Mouse (Mus musculus): ENCODE data around the gene Lyl1. TPM values are rescaled to one million over a fixed set of nuclear protein-coding genes. Genes with fewer than 3 reads are reported as not detected.

Gene Lyl1
- polyA plus RNA-seq, 1 experiment from 2014 or later, result 4.4 TPM

DNA sequence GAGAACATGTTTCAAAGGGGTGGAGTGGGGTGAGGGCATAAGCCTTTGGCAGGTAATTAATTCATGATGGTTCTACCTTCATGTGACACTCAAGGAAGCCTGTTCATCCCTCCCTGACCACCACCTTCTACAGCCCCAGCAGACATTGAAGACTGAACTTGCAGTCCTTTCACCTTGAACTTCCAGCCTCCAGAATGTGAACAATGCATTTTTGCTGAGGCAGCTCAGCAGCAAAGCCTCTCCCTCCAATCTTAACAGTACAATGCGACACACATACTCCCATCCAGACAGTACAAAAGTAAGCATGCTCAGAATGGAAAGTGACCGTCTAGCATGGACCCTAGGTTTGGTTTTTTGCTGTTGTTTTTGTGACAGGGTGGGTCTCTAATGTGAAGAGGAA lies 19.8 kb upstream of the Lyl1 start:
- peaks cover 18% of the 10 kb centered on the region for H3K36me3 ChIP-seq

DNA sequence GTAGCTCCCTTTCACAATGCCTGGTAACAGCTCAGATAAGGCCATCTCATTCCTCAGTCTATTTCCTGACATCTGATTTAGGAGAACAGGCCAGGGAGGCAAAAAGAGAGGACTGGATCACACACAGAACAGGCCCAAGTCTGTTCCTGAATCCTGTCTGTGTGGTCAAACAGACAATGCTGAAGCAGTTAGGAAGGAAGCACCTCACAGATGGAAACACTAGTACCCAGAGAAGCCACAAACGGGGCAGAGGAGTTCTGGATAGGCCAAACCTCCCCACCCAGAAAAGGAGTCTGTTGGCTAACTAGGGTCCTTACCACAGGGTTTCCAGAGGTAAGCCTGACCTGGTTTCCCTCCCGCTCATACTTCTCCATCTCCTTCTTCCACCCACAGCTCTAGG lies 19.0 kb upstream of the Lyl1 start:
- Histone ChIP-seq H3K27ac (no peak overlapping the region), H3K27me3 (replicated peaks) (no peaks in the 10 kb centered on the region), H3K4me2 (replicated peaks) (no peak overlapping the region), H3K9me3 (no peaks in the 10 kb centered on the region), H3K4me1 (peaks cover 29% of the 10 kb centered on the region), H3K36me3 (peaks cover 12% of the 10 kb centered on the region), H3K4me3 (no peak overlapping the region), H3K9ac (0 out of 2 replicates have a peak overlapping the region, but pooled peaks have one; percentile 8)
- WGBS, result 93% methylated on average over 2 of the region's 2 CpGs
- ATAC-seq (ENCODE audit: low FRiP score, low read depth), result no peak

More for the DNA sequence above, 19.8 kb upstream of the Lyl1 start:
- Histone ChIP-seq H3K27me3 (replicated peaks) (no peaks in the 10 kb centered on the region), H3K27ac (no peak overlapping the region), H3K4me2 (replicated peaks) (no peak overlapping the region), H3K4me1 (peaks cover 25% of the 10 kb centered on the region), H3K4me3 (no peak overlapping the region), H3K9me3 (no peaks in the 10 kb centered on the region), H3K9ac (no peak overlapping the region)
- 91% methylated on average over 2 of the region's 2 CpGs for WGBS
- no peak for ATAC-seq (ENCODE audit: low FRiP score, low read depth)

DNA sequence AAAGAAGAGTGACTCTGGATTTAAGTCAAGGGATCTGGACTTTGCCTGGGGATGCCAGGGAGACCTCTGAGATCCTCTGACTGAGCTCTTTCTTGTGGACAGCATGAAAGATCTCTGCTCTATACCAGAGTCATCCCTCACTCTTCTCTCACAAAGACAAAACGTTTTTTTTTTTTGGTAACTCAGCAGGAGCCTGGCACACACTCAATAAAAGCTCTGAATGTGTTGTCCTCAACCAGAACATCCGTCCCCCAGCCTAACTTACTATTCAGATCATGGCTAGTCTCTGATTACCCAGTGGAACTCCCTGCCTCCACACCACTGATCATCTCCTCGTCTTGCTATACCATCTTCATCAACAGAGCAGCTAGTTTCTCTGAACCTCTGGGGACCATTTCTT lies 16.7 kb upstream of the Lyl1 start:
- no peak overlapping the region for H3K27ac ChIP-seq
- peak overlapping the region; percentile 89; the same call in 1 of the 2 replicates for H3K4me2 ChIP-seq (replicated peaks)
- no peak for ATAC-seq (ENCODE audit: low FRiP score, low read depth)
- no peak overlapping the region for H3K9ac ChIP-seq
- peaks cover 10% of the 10 kb centered on the region for H3K36me3 ChIP-seq
- H3K4me3 ChIP-seq, result no peak overlapping the region
- H3K9me3 ChIP-seq, result no peaks in the 10 kb centered on the region
- H3K4me1 ChIP-seq, result peaks cover 38% of the 10 kb centered on the region
- no peaks in the 10 kb centered on the region for H3K27me3 ChIP-seq (replicated peaks)
- 23% methylated on average over 3 of the region's 3 CpGs for WGBS

DNA sequence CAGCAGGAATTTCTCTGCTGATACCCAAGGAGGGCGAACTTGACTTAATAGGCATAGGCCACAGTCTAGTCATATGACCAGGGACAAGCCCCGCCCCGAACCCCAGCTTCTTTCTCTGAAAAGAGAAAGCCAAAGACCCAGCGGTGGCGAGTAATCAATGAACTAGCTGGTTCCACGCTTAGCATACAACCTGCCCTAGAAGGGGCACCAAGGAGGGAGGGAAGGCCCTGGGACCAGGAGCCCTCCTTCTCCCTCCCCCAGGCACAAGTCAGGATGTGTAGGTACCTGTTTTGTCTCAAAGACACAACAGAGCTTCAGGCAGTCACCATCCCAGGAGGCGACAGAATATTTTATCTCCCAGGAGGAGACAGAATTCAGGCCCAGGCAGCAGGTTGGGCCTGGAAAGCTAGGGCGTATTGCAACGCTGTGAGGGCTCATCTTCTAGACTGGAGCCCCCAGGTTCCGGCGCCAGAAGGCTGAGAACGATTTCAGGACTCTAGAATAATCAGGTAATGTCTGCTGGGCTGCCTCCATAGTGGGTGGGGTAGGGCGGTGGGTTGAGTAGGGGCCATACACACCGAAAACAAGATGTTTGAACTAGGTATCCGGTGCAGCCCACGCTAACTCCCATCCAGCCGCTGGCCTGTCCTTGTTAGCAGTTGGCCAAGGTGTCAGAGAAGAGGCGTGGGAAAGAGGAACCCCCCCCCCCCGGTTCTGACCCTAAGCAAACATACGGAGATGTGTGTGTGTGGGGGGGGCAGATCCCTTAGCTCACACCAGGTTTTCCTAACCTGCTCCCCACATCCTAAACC lies 14.9 kb upstream of the Lyl1 start, which contains the start of gene Trmt1:
Gene Trmt1 (plus strand): TSS at position 117 of the 812 bp plus-strand sequence.
- 0 out of 2 replicates have a peak within 1 kb of the TSS, but pooled peaks have one; percentile 90 for H3K27ac ChIP-seq
- no peaks in the 10 kb centered on the region for H3K27me3 ChIP-seq (replicated peaks)
- WGBS, result 9% methylated on average over 20 of the region's 20 CpGs
- H3K4me3 ChIP-seq, result peak within 1 kb of the TSS; percentile 100
- H3K9me3 ChIP-seq, result no peaks in the 10 kb centered on the region
- peak within 1 kb of the TSS; percentile 99 for H3K9ac ChIP-seq
- peaks cover 46% of the 10 kb centered on the region for H3K4me1 ChIP-seq
- 0 out of 2 replicates have a peak, but pooled peaks have one; percentile 9 for ATAC-seq (ENCODE audit: low FRiP score, low read depth)
- peaks cover 15% of the 10 kb centered on the region for H3K36me3 ChIP-seq
- H3K4me2 ChIP-seq (replicated peaks), result peak within 1 kb of the TSS; percentile 89

DNA sequence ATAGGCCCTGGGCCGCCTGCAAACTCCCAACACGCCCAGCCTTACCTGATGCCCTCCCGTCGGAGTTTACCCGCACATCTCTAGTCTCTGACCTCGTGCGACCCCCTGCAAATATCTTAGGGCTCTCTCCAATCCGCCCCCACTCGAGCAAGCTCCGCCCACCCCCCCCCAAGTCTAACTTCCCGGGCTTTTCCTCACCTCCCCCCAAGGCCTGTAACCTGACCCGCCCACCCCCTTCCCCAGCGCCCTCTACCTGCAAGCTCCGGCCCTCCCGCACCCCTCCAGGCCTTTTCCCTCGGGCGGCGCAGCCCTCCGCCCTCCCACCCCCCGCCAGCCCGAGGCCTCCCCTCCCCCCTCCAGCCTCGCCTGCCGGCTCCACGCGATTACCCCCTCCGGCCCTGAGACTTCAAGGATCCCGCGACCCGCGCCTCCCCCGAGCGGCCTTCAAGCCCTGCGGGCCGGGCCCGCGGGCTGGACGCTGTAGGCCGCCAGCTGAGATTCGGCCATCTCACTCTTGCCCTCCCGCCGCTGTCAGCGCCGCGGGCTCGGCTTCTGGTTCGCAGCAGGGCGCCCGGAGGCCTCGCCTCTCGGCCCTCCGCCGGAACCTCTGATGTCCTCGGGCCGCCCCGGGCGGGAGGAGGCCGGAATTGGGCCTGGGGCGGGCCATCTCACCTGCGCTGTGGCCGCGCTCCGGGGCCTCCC lies 14.1 kb upstream of the Lyl1 start:
- H3K27me3 ChIP-seq (replicated peaks), result no peaks in the 10 kb centered on the region
- peak overlapping the region; percentile 89 for H3K4me2 ChIP-seq (replicated peaks)
- no peaks in the 10 kb centered on the region for H3K9me3 ChIP-seq
- H3K9ac ChIP-seq, result peak overlapping the region; percentile 99
- peaks cover 46% of the 10 kb centered on the region for H3K4me1 ChIP-seq
- peak; percentile 49 for ATAC-seq (ENCODE audit: low FRiP score, low read depth)
- H3K4me3 ChIP-seq, result peak overlapping the region; percentile 100
- peak overlapping the region; percentile 90 for H3K27ac ChIP-seq
- under 1% methylated on average over 59 of the region's 62 CpGs for WGBS
- peaks cover 18% of the 10 kb centered on the region for H3K36me3 ChIP-seq

DNA sequence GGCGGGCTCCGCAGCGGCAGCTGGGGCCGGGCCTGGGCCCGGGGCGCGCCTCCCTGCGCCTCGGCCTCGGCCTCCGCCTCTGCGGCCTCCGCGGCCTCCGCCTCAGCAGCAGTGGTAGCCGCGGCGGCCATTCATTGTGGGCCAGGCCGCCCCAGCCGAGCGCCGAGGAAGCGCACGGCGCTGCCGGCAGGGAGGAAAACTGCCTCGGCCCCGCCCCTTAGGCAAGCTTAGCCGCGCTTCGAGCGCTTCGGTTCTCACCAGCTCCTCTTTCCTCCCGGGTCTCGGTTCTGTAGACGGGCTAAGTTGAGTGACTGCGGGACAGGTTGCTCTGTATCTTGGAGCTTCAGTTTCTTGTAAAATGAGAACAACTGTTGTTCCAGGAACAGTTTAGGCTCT lies 13.6 kb upstream of the Lyl1 start, which contains the start of gene Nacc1:
Gene Nacc1 (minus strand): TSS at position 158 of the 396 bp plus-strand sequence.
- Histone ChIP-seq H3K36me3 (peaks cover 18% of the 10 kb centered on the region), H3K9me3 (no peaks in the 10 kb centered on the region), H3K4me2 (replicated peaks) (peak within 1 kb of the TSS; percentile 89), H3K4me1 (peaks cover 46% of the 10 kb centered on the region), H3K9ac (peak within 1 kb of the TSS; percentile 99), H3K27me3 (replicated peaks) (no peaks in the 10 kb centered on the region), H3K27ac (peak within 1 kb of the TSS; percentile 90), H3K4me3 (peak within 1 kb of the TSS; percentile 100)
- peak; percentile 82 for ATAC-seq (ENCODE audit: low FRiP score, low read depth)
- WGBS, result under 1% methylated on average over 35 of the region's 37 CpGs

DNA sequence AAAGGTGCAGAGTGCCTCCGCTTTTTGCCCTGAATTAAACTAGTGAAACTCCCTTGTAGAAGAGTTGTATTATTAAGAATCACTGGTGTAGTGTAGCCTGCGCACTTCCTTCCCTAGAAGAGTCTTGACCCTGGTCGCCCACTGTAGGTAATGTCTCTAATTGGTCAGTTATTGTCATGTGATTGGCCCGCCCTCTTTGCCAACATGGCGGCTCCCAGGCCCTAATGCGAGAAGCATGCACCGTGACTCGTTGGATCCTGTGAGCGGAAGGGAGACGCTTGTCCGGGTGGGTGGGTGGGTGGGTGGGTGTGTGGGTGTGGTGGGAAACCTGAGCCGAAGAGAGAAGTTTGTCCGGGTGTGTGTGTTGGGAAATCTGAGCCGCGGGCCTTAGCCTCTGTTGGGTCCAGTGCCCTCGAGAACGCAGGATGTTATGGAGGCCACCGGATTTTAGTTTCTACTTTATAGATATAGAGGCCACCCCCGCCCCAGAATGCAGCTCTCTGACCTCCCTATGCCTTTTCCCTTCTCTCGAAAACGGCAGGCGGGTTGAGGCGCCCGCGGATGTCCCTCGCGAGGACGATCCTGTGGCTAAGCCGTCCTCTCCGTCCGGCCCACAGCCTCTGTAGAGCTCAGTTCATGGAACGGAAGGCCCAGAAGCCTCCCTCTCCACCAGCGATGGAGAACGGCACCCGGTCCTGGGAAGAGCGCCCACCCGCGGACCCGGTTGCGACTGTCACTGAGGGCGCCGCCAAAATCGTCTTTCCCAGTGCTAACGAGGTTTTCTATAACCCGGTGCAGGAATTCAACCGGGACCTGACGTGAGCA lies 12.0 kb upstream of the Lyl1 start:
- Histone ChIP-seq H3K4me3 (peak overlapping the region; percentile 60), H3K9ac (peak overlapping the region; percentile 57), H3K27ac (no peak overlapping the region), H3K9me3 (no peaks in the 10 kb centered on the region), H3K36me3 (peaks cover 29% of the 10 kb centered on the region), H3K4me2 (replicated peaks) (peak overlapping the region; percentile 89), H3K4me1 (peaks cover 40% of the 10 kb centered on the region), H3K27me3 (replicated peaks) (no peaks in the 10 kb centered on the region)
- under 1% methylated on average over 47 of the region's 47 CpGs for WGBS
- ATAC-seq (ENCODE audit: low FRiP score, low read depth), result peak; percentile 75

DNA sequence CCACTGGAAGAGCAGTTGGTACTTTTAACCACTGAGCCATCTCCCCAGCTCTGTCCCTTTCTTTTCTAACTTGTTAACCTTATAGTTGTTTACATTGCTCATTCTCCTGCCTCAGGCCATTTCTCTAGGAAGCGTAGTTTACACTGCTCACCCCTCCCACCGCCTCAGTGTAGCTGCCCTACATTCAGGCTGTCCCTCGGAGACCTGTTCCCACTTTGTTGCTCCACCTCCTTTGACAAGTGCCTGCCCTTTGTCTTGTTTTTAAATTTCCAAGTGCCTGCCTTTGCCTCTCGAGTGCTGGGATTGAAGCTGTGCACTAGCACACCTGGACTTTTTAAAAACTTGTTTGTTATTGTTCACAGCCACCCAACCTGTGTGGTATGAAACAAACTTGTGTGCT lies 7.9 kb upstream of the Lyl1 start:
- Histone ChIP-seq H3K4me2 (replicated peaks) (no peak overlapping the region), H3K4me1 (peaks cover 14% of the 10 kb centered on the region), H3K27ac (no peak overlapping the region), H3K4me3 (no peak overlapping the region), H3K36me3 (peaks cover 62% of the 10 kb centered on the region), H3K9me3 (no peaks in the 10 kb centered on the region), H3K27me3 (replicated peaks) (no peaks in the 10 kb centered on the region), H3K9ac (no peak overlapping the region)
- WGBS, result 86% methylated on average over 4 of the region's 4 CpGs
- ATAC-seq (ENCODE audit: low FRiP score, low read depth), result no peak

DNA sequence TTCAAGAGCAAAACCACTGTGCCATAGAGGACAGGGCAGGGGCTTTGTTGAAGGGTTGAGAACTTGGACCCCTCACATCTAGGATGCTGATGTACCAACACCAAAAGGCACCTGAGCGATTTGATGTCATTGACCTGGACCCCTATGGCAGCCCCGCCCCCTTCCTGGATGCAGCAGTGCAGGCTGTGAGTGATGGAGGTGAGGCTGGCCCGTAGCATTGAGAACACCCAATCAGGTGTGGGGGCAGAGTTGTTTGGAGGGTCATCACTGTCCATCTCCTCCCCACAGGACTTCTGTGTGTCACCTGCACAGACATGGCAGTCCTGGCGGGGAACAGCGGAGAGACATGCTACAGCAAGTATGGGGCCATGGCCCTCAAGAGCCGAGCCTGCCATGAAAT lies 6.1 kb upstream of the Lyl1 start:
- H3K36me3 ChIP-seq, result peaks cover 75% of the 10 kb centered on the region
- H3K27me3 ChIP-seq (replicated peaks), result no peaks in the 10 kb centered on the region
- H3K4me3 ChIP-seq, result no peak overlapping the region
- H3K27ac ChIP-seq, result no peak overlapping the region
- peaks cover 3% of the 10 kb centered on the region for H3K4me1 ChIP-seq
- no peak for ATAC-seq (ENCODE audit: low FRiP score, low read depth)
- H3K9me3 ChIP-seq, result no peaks in the 10 kb centered on the region
- 87% methylated on average over 6 of the region's 6 CpGs for WGBS
- no peak overlapping the region for H3K4me2 ChIP-seq (replicated peaks)
- H3K9ac ChIP-seq, result no peak overlapping the region

DNA sequence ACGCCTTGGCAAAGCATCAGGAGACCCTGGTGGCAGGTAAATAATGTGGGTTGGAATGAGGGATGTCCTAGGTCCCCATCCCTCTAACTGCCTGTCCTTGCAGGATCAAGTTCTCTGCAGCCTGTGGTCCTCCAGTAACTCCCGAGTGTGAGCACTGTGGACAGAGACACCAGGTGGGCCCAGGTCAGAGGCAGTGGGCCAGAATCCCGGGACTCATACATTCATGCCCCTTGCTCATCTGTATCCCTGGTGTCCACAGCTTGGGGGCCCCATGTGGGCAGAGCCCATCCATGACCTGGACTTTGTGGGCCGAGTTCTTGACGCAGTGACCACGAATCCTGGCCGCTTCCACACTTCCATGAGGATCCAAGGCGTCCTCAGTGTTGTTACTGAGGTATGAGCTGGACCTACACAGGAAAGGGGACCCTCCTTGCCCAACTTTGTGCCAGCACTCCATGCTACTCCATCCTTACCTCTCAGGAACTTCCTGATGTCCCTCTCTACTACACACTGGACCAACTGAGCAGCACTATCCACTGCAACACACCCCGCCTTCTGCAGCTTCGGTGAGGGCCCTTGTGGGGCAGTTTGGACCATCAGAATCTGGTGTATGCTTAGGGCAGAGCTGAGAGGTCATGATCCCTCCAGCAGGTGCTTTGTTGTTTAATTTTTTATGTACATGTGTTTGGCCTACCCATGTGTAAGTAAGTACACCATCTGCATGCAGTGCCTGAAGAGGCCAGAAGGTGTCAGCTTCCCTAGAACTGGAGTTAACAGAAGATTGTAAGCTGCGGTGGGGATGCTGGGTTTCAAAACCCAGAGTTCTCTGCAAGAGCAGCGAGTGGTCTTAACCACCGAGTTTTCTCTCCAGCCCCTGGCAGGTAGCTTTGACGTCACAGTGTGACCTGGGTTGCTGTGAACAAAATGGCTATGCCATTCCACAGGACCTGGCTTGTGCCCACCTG lies 3.8 kb upstream of the Lyl1 start:
- no peak for ATAC-seq (ENCODE audit: low FRiP score, low read depth)
- Histone ChIP-seq H3K4me2 (replicated peaks) (no peak overlapping the region), H3K27ac (no peak overlapping the region), H3K36me3 (peaks cover 63% of the 10 kb centered on the region), H3K4me3 (no peak overlapping the region), H3K4me1 (no peaks in the 10 kb centered on the region; the same call in 1 of the 2 replicates), H3K27me3 (replicated peaks) (peaks cover 17% of the 10 kb centered on the region), H3K9ac (no peak overlapping the region), H3K9me3 (no peaks in the 10 kb centered on the region)
- WGBS, result 89% methylated on average over 14 of the region's 14 CpGs

DNA sequence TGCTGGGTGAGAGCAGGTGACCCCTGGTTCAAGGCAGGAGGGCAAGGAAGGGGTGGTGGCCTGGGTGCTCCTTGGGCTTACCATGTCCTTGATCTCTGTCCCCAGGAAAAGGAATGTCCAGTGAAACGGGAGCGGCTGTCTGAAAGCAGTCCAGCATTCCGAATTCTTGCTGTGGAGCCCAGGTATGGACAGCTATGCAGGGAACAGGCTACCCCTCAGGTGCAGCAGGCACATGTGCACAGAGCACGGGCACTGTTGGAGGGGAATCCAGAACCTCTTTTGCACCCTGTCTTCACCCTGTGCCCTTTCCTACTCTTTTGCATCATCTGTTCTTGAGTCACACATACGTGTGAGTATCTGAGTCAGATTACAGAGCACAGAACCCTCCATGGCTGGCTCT lies 3.0 kb upstream of the Lyl1 start:
- Histone ChIP-seq H3K27me3 (replicated peaks) (peaks cover 25% of the 10 kb centered on the region), H3K4me1 (no peaks in the 10 kb centered on the region; the same call in 1 of the 2 replicates), H3K4me3 (no peak overlapping the region), H3K4me2 (replicated peaks) (no peak overlapping the region), H3K36me3 (peaks cover 55% of the 10 kb centered on the region), H3K27ac (no peak overlapping the region), H3K9ac (no peak overlapping the region), H3K9me3 (no peaks in the 10 kb centered on the region)
- ATAC-seq (ENCODE audit: low FRiP score, low read depth), result no peak
- 89% methylated on average over 5 of the region's 5 CpGs for WGBS

All from neural tube, embryonic 12.5 days (tissue).